Mouse (Mus musculus): ENCODE data around the gene Tfb1m.

The Tfb1m gene

DNA sequence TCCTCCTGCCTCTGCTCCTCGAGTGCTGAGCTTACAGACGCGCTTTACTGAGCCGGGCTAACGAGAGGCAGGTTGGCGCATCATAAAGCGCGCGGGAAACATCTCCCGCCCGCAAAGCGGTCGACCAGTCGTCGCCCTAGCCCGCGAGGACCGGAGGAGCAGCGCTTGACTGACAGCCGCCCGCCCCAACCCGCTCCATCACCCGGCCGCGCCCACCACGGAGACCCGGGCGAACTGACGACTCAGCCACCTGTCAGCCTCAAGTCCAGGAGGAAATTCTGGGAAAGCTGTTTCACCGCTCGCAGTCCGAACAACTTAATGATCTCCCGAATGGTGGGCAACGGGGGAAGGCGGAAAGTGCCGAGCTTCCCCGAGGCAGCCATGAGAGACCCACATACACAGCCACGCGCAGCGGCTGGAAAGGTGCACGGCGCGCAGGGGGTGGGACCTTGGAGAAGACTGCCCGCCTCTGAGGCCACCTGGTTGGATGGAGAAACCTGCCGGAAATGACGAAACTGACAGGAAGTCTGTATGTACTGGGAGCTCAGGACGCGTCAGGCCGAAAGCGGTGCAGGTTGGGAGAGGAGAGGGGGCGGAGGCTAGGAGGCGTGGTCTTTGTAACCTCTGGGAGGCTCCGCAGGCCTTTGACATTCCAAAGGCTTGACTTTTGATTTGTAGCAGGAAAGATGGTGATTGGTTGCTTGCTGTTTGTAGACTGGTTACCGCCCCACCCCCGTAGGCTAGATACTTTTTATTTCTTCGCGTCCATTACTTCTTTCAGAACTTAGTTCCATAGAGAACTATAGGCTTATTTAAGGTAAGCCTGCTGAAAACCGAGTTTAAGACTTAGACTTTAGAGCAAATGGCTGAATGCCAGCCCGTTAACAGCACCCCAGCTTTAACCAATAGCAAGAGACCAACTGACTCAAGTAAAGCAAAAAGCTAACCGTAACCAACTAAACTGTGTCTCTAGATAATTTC, at the start of gene Tfb1m:
Tfb1m (minus strand) TSS at position 451 of the 981 bp plus-strand sequence.
- DNase-seq (ENCODE audit: low read depth, low spot score), result peak; percentile 96

DNA sequence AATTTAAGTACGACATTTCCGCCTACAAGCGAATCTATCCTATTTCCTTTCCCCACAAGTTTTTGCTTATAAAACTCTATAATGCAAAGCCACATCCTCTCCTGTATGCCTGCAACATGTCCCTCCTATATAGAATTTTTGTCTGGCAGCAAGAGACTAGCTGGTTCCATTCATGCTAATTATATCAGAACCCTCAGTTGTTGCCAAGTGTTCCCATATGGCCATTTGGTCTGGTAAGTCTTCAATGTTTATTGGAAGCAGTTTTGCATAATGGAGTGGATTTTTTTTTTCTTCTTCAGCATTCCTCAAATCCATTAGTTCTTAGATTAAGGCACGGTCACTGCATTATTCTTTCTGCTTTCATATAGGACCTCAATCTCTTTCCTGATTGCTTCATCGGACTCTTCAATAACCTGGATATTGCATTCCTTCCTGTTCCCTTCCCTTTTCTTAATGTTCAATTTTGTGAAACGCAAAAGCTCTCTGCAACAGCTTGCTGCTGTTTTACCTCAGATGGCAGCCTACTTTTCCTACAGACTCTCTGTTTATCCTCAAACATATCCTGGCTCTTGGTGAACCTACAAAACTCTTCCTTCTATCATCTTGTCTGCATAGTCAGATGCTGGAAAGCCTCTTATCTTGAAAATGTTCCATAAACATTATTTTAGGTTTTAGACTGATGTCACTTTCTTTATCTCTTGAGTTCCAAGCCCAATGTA, 45.5 kb upstream of the Tfb1m start:
- DNase-seq (ENCODE audit: low read depth, low spot score), result no peak

DNA sequence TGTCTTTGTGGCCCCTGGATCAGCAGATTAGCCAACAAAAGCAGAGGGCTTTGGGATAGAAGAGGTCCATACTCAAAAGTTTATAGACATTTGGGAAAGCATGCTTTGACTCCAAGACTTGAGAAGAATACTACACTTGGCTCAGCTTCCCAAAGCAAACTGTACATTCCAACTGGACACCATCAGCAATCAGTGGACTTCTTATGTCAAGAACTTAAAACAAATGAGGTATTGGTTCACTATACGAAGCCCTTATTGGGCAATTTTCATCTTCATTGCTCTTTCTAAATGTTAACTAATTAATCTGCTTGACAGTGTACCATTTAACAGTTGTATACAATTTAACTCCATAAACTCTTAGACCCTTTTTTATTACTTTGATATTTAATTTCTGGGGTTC, 40.8 kb upstream of the Tfb1m start:
- no peak for DNase-seq (ENCODE audit: low read depth, low spot score)

DNA sequence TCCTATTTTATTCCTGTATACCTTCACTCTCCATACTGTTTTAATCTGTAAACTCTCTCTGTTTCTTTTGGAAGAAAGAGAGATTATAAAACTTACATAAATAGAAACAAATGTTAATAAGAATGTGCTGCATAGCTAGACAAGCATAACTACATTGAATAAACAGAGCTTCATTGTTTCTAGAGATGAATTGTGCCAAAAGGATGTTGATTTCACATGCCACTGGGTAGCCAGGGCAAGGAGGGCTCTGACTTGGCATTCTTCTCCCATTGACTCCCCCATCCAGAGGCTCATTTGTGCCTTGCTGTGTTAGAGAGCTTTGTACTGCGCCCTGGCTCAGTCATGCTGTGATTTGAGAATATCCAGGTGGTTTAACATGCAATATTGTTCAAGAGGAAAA, 40.3 kb upstream of the Tfb1m start:
- DNase-seq (ENCODE audit: low read depth, low spot score), result no peak

DNA sequence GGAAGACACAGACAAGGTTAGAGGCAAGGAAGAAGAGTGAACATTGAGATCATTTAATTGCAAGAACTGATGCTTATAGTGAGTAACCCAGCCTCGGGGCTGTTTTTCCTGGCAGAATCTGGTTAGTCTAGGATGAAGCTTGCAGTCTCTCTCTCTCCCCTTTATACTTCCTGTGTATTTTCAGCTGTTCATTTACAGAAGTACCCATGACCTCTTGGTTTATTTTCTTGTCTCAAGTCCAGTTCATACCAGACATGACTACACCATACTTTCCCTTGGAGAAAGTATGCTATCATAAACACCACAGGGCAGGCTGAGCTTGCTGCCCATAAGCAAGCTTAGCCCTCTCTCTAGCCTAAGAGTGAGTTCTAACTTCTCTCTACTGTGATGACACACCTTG, 39.5 kb upstream of the Tfb1m start:
- DNase-seq (ENCODE audit: low read depth, low spot score), result no peak

DNA sequence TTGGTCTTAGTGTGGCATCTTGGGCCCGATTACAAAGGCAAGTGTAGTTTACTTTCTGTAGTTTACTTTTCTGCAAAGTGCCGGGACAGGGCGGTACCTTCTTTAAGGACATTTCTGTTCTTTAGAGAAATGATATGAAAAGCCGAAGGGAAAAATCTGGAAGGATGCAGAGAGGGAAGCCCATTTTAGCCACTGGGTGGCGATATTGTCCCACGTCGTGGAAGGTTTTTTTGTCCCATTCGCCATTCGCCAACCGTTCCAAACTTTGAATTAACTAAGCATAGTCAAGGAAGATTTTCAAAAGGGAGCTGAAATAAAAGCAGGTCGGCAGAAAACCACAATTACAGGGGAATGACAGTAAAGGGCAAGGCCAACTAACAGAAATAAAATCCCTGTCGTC, 13.3 kb upstream of the Tfb1m start:
- peak; percentile 16 for DNase-seq (ENCODE audit: low read depth, low spot score)

DNA sequence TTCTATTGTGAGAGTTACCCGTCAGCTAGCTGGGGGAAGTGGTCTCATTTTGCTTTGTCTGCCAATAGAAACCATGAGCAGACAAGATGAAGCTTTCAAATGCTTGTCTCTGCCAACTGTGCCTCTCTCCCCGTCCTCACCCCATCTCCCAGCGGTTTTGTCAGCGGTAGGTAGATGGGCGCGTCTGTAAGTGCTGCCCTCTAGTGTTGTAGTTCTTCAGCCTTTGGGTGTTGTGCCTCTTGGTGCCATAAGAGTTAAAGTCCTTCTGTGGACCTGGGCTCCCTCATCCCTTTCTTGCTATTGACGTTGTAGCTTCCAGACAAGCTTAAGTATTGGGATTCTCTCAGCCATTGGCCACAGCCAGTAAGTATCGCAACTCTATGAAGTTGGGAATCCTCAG, 4.8 kb upstream of the Tfb1m start:
- peak; percentile 39 for DNase-seq (ENCODE audit: low read depth, low spot score)

DNA sequence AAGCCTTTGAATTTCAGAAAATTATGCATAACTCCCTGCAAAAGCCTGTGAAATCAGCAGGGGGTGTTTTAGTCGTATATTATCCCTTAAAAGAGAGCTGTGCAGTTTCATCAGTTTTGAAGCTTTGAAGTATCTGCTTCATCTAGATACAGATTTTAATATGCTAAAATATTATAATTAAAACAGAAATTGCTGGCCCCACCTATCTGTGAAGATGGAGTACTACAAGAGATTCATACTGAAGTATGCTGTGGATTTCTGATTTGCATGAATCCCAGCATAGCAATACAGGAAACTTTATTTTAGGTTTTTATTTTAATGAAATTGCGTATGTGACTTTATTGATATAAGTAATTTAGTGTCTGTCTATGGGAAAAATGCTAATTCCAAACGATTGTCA, 3.0 kb upstream of the Tfb1m start:
- no peak for DNase-seq (ENCODE audit: low read depth, low spot score)

DNA sequence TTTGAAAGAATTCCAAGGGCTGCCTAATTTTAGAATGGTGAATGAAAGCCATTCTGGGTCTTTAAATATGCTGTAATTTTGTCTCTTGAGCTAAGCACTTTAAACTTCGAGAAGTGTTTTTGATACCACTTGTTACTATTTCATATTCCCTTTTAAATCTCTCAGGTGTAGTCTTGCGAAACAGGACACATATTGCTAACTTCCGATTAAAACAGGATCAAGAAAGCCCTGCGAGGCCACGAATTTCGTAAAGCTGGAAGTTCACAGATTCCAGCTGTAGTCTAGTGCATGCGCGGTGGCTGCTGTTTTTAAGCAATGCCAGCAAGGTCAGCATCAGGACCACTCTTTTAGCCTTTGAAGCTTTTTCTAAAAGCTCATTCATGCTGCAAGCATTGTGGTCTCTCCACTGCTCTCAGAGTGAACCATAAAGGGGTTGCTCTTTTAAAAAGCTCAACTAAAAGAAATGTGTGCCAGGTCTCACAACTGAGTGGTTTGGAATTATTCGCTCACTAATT, 832 bp upstream of the Tfb1m start:
- no peak for DNase-seq (ENCODE audit: low read depth, low spot score)

DNA sequence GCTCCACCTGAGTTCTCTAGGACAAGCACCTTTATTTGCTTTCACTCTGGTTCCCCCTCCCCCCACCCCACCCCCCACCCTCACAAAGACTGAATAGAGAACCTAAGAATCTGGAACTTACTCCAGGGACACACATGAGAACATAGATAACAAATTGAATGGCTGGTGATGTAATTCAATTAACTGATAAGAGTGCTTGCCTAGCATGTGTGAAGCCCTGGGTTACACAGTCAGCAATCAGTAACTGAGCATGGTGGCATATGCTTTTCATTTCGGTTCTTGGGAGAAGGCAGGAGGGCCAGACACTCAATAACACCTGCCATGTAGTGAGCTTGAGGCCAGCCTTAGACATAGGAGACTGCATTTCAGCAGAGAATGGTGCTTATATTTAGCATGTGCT, 1.3 kb downstream of the Tfb1m start:
- DNase-seq (ENCODE audit: low read depth, low spot score), result no peak

DNA sequence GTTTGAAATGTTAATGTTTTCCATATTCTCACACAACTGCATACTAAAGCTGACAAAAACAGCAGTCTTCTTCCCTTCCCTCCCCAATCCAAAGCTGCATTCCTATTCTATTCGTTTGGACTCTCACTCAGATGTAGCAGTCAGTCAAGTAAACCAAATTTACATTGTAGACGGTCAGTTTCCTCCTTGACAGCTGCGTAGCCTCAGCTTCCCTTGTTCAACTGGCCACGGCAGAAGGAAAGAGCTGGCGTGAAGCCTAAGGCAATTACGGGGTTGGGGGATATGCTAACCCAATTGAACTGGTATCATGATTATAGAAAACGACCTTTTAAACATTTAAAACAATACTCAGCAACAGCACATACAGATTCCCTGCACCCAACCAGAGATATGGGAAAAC, 9.9 kb downstream of the Tfb1m start:
- no peak for DNase-seq (ENCODE audit: low read depth, low spot score)

DNA sequence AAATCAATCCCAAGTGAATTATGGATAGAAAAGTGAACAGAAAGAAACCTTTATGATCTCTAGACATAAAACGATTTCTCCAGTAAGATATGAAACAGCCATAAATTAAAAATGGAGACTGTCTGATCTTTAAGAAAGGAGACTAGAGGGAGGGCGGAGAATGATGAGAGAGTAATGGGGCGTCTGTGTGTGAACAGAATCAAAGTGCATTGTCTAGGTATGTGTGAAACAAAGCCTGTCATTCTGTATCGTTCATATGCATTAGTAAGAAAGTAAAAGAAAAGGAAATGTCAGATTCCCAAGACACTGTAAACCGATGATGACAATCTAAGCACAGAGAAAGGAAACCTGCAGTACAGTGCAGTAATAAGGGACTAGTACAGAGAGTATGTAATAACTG, 16.5 kb downstream of the Tfb1m start:
- no peak for DNase-seq (ENCODE audit: low read depth, low spot score)

DNA sequence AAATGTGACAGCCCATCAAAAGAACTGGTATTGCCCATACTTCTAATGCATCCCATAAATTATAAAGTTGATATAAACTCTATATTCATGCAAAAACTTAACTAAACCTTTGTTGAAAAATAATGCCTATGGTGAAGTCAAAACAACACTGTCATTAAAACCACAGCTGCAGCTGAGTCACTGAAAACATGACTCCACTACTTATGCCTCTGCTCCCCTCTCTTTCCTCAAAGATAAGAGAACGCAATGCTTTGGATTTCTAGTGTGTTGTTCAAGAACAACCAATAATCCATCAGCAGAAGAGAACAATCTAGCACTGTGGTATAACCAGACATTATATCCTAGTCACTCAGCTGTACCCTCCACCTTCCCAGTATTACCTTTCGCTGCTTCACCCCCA, 17.3 kb downstream of the Tfb1m start:
- no peak for DNase-seq (ENCODE audit: low read depth, low spot score)

DNA sequence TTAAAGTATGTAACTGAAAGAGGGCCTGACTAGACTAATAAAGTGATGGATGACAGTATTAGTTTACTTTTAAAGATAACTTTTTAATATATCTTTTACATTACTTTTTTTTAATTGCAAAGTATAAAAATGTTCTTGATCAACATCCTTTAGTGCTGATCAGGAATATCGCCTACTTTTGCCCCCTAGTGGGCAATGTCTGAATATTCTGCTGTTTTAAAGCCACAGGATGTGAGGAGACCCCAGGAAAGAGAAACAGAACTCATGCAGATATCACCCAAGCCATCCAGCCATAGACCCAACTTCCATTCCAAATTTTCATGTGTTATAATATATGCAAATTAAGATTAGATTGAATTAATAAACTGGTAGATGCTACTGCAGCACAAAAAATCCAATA, 24.2 kb downstream of the Tfb1m start:
- no peak for DNase-seq (ENCODE audit: low read depth, low spot score)

DNA sequence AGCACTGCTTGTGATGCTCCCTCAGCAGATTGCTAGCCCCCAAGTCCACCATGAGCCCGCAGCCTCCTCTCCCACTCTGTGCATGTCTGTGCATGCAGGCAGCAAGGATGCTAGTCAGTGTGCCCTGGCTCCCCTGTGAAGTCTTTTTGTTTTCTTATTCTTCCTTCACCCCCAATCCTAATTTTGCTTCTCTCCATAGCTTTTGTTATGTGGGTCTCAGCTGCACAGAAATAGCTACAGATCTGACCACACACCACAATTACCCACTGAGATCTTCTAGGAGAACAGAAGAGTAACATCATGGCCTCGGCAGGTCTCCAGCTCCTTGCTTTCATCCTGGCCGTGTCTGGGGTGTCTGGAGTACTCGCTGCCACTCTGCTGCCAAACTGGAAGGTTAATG, 25.3 kb downstream of the Tfb1m start, which contains the start of gene Cldn20:
Cldn20 (plus strand) TSS at position 301 of the 400 bp plus-strand sequence.
- no peak for DNase-seq (ENCODE audit: low read depth, low spot score)

DNA sequence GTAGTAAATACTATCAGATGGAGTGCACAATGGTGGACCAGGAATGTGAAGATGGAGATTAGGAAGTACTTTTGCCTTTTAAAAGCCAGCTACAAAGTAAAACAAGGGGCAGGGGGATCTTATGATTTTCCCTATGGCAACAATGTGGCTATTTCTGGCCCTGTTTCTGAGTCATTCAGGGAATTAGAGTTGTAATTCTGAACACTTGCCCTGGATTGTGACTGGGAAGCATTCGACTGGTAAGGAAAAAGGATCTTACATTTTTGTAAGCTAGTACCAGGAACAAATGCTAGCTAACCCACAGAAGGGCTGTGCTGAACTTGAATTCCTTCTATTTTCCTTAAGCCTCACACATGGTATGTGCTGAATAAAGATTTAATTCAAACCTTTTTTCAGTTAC, 25.9 kb downstream of the Tfb1m start:
- DNase-seq (ENCODE audit: low read depth, low spot score), result no peak

DNA sequence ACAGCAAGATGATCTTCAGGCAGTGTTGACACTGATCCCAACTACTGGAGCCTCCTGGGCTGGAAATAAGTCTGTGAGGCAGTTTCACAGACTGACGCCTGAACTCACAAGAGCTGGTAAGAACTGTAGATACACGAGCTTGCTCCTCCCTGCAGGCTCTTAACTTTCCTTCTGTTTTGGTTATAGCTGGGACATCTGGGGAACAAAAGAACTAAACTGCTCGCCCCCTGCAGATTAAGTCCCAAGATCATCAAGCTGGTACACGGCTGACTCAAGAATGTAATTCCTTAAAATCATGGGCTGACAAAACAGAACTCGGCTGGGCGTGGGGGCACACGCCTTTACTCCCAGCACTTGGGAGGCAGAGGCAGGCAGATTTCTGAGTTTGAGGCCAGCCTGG, 27.0 kb downstream of the Tfb1m start:
- no peak for DNase-seq (ENCODE audit: low read depth, low spot score)

DNA sequence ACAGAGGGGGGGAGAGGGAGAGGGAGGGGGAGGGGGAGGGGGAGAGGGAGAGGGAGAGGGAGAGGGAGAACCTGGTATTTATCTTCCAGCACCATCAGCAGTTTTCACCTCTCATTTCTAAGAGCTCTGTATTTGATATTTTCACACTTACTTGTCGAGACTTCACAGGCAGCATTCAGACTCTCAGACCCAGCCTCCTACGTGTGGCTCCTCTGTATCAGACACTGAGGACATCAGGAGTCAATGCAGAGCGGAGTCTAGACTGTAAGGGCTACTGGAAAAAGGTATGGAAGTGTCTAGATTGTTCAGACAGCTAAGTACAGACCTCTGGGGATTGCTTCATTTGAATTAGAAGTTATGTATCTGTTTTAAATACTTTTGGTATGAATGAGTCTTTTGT, 28.1 kb downstream of the Tfb1m start:
- DNase-seq (ENCODE audit: low read depth, low spot score), result no peak

DNA sequence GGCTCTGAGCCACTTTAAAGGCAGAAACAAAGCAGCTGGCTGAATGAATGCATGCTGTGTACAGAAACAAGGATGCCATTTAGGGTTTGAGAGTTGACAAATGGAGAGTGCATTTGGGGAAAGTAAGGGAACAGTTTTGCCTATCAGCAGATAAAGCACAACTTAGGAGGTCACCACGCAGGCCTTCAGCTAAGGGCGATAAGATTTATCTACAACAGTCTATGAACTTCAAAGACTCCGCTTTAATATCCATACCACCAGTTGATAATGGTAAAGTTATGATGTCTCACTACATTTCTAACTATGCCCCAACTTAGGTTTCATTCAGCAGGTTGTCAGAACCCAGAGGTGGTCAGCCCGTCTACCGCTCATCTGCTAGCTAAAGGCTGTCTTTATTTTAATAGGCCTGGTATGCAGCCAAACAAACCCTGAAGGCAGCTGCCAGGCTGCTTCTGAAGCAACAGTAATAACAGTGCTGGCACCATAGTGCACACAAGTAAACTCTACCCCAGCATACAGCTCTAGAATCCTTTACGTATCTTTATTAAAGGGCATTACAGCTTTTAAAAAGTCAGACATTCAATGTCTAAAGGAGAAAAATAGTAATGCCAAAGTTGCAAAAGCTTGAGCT, 29.6 kb downstream of the Tfb1m start:
- no peak for DNase-seq (ENCODE audit: low read depth, low spot score)

DNA sequence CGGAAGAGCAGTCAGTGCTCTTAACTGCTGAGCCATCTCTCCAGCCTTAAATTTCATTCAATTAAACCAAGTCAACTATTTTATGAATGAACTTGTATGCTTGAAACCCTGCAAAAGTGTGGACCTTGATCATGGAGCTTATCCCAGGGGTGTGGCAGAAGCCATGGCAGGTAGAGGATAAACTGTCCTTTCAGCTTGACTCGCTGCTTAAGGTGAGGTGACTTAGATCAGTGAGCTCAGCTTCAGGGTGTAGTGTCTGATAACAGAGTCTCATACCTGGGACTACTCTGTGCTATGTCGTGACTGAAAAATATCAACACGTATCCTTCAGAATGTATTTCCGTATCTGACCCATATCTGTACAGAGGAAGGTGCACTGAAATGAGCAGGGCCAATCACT, 37.2 kb downstream of the Tfb1m start:
- DNase-seq (ENCODE audit: low read depth, low spot score), result no peak

DNA sequence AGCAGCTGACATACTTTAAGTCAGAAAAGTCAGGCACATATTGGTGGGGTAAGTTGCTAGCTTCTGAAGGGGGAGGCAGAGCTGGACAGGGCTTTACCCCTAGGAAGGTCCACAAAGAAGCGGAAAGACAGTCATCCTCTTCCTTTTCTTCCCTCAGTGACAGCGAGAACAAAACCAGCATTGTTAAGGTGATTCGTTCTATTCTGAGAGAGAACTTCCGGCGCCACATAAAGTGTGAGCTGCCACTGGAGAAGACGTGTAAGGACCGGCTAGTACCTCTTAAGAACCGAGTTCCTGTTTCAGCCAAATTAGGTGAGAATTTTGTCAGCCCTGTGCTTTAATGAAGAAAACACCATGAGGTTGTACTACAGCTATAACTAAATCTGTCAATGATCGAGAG, 41.2 kb downstream of the Tfb1m start:
- DNase-seq (ENCODE audit: low read depth, low spot score), result no peak

DNA sequence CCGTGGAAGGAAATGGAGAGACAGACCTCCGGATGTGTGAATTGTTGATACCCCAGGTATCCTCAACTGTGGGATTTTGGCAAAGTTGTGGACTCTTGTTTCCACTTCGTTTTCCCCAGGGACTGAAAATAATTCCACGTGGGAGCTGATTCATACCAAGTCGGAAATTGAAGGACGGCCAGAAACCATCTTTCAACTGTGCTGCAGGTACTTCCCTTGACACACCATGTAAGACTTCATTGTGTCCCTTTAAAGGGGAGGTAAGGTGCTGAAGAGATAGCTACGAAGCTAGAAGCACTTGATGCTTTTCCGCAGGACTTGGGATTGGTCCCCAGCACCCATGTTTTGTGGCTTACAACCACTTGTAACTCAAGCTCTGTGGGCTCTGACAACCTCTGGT, 41.7 kb downstream of the Tfb1m start:
- no peak for DNase-seq (ENCODE audit: low read depth, low spot score)
